8 mouse cellular contexts compared by ENCODE assay signal in genomic region chr10:12107001-12107418, GRCm38 (mm10).
DNase-seq lines count a peak whose midpoint lies in the region; ATAC-seq and TF ChIP-seq lines count a peak whose summit lies in the region.

No protein-coding gene starts in this region.

- DNase-seq in heart, postnatal 4 days: peak; percentile 42
- no peak for DNase-seq in heart, adult 9 months (ENCODE audit: low spot score in 2 of 2)
- DNase-seq in CH12.LX (ENCODE audit: extremely low read depth): peak; percentile 4
- peak; percentile 71 for DNase-seq in embryo, embryonic 10 days (ENCODE audit: low spot score)
- peak; percentile 71 for DNase-seq in hindbrain, postnatal 0 days (ENCODE audit: low spot score)
- DNase-seq in midbrain, embryonic 14.5 days: peak; percentile 72
- DNase-seq in T-cell, adult 2 months (ENCODE audit: low spot score): no peak

- H3K36me3 ChIP-seq in CH12.LX (replicated peaks in 1 of 2; ENCODE audit: control insufficient read depth in 1 of 2, insufficient read depth in 1 of 2, low read length in 1 of 2): no peaks in the 10 kb centered on the region
- H3K36me3 ChIP-seq in hindbrain, postnatal 0 days (ENCODE audit: insufficient read depth, low read length): no peaks in the 10 kb centered on the region
- no peaks in the 10 kb centered on the region for H3K36me3 ChIP-seq in midbrain, embryonic 14.5 days (ENCODE audit: control insufficient read depth, insufficient read depth, low read length)

- TF ChIP-seq RAD21 in CH12.LX (IDR thresholded peaks at IDR 0.05; ENCODE audit: low read depth, low read length): no peak

- no peak overlapping the region for H3K4me2 ChIP-seq in CH12.LX (ENCODE audit: insufficient read depth, low read depth, poor library complexity, severe bottlenecking)
- no peak overlapping the region for H3K4me2 ChIP-seq in hindbrain, postnatal 0 days (ENCODE audit: low read depth, low read length)
- H3K4me2 ChIP-seq in midbrain, embryonic 14.5 days (ENCODE audit: low read length): no peak overlapping the region

- peak; percentile 80 for ATAC-seq in hindbrain, postnatal 0 days
- peak; percentile 66 for ATAC-seq in midbrain, embryonic 14.5 days (ENCODE audit: low FRiP score, low TSS enrichment)
- no peak for ATAC-seq in erythroblast, adult 5-6 weeks (replicated peaks; ENCODE audit: low FRiP score, poor library complexity, severe bottlenecking)

- no peak for TF ChIP-seq POLR2A in CH12.LX (IDR thresholded peaks at IDR 0.05; ENCODE audit: low read depth, low read length)

- H3K27ac ChIP-seq in CH12.LX (ENCODE audit: insufficient read depth, low read depth): no peak overlapping the region
- H3K27ac ChIP-seq in hindbrain, postnatal 0 days: no peak overlapping the region
- H3K27ac ChIP-seq in midbrain, embryonic 14.5 days (replicated peaks; ENCODE audit: low read depth, low read length): no peak overlapping the region

- H3K9me3 ChIP-seq in CH12.LX (replicated peaks; ENCODE audit: low read length): no peaks in the 10 kb centered on the region
- no peaks in the 10 kb centered on the region for H3K9me3 ChIP-seq in hindbrain, postnatal 0 days (ENCODE audit: low read length)
- no peaks in the 10 kb centered on the region for H3K9me3 ChIP-seq in midbrain, embryonic 14.5 days (ENCODE audit: control insufficient read depth, low read length)

- in situ Hi-C loops in CH12.LX (cut with MboI; ENCODE audit: low pct_ligation_motif_present, low pct_unique_long_range_greater_than_20kb, low sequenced_read_pairs): no loop called here

- no peak for TF ChIP-seq EP300 in CH12.LX (IDR thresholded peaks at IDR 0.05; ENCODE audit: low read length)

- dilution Hi-C loops in CH12.LX (cut with MboI; ENCODE audit: extremely low pct_ligation_motif_present, extremely low pct_unique_long_range_greater_than_20kb, low sequenced_read_pairs): no loop called here

- H3K4me1 ChIP-seq in CH12.LX (ENCODE audit: control insufficient read depth in 1 of 2, insufficient read depth in 2 of 2): no peaks in the 10 kb centered on the region
- no peaks in the 10 kb centered on the region for H3K4me1 ChIP-seq in hindbrain, postnatal 0 days (ENCODE audit: insufficient read depth, low read length)
- H3K4me1 ChIP-seq in midbrain, embryonic 14.5 days (ENCODE audit: control insufficient read depth, insufficient read depth, low read length): no peaks in the 10 kb centered on the region

- H3K4me3 ChIP-seq in CH12.LX (replicated peaks in 1 of 3; ENCODE audit: low read depth in 2 of 3, low read length in 2 of 3, poor library complexity in 1 of 3): no peak overlapping the region
- H3K4me3 ChIP-seq in hindbrain, postnatal 0 days (ENCODE audit: low read length): no peak overlapping the region
- H3K4me3 ChIP-seq in midbrain, embryonic 14.5 days (replicated peaks; ENCODE audit: low read depth, low read length): no peak overlapping the region

- TF ChIP-seq CTCF in CH12.LX (conservative IDR thresholded peaks at IDR 0.05 in 1 of 2, IDR thresholded peaks at IDR 0.05 in 1 of 2; ENCODE audit: low read depth in 2 of 2, low read length in 2 of 2): no peak
- TF ChIP-seq CTCF in hindbrain, postnatal 0 days (IDR thresholded peaks at IDR 0.05; ENCODE audit: low read depth): no peak

- no peaks in the 10 kb centered on the region for H3K79me2 ChIP-seq in CH12.LX (replicated peaks; ENCODE audit: control insufficient read depth, extremely low read depth, insufficient read depth, poor library complexity, severe bottlenecking)

- H3K9ac ChIP-seq in CH12.LX (ENCODE audit: insufficient read depth, low read depth): no peak overlapping the region
- no peak overlapping the region for H3K9ac ChIP-seq in hindbrain, postnatal 0 days (replicated peaks; ENCODE audit: low read length)
- no peak overlapping the region for H3K9ac ChIP-seq in midbrain, embryonic 14.5 days (replicated peaks; ENCODE audit: low read length)

- H3K27me3 ChIP-seq in CH12.LX (replicated peaks): no peaks in the 10 kb centered on the region
- H3K27me3 ChIP-seq in hindbrain, postnatal 0 days (ENCODE audit: insufficient read depth, low read length): no peaks in the 10 kb centered on the region
- no peaks in the 10 kb centered on the region for H3K27me3 ChIP-seq in midbrain, embryonic 14.5 days (ENCODE audit: control insufficient read depth, insufficient read depth, low read length)

TF ChIP-seq in CH12.LX, 34 proteins besides CTCF, POLR2A, EP300 and RAD21:
- TF ChIP-seq JUN (IDR thresholded peaks at IDR 0.05; ENCODE audit: insufficient read depth, low read depth, low read length) (no peak), PAX5 (IDR thresholded peaks at IDR 0.05; ENCODE audit: low read length) (no peak), GABPA (IDR thresholded peaks at IDR 0.05; ENCODE audit: insufficient replicate concordance, low read depth, low read length) (no peak), ETS1 (conservative IDR thresholded peaks at IDR 0.05; ENCODE audit: low read depth, low read length) (no peak), BHLHE40 (IDR thresholded peaks at IDR 0.05; ENCODE audit: low read depth, low read length) (no peak), JUND (conservative IDR thresholded peaks at IDR 0.05; ENCODE audit: low read depth, low read length) (no peak), MAX (IDR thresholded peaks at IDR 0.05; ENCODE audit: low read length) (no peak), TBP (conservative IDR thresholded peaks at IDR 0.05; ENCODE audit: low read depth, low read length) (no peak), MAFK (IDR thresholded peaks at IDR 0.05; ENCODE audit: insufficient replicate concordance, low read length) (no peak), E2F4 (IDR thresholded peaks at IDR 0.05; ENCODE audit: insufficient replicate concordance, low read depth, low read length) (no peak), USF1 (IDR thresholded peaks at IDR 0.05; ENCODE audit: low read depth, low read length) (no peak), HCFC1 (IDR thresholded peaks at IDR 0.05; ENCODE audit: low read depth, low read length) (no peak), MAZ (IDR thresholded peaks at IDR 0.05; ENCODE audit: low read depth, low read length) (no peak), ZNF384 (IDR thresholded peaks at IDR 0.05; ENCODE audit: low read depth, low read length) (no peak), TCF12 (IDR thresholded peaks at IDR 0.05; ENCODE audit: low read depth, low read length) (no peak), IRF4 (IDR thresholded peaks at IDR 0.05; ENCODE audit: low read depth, low read length) (no peak), CHD2 (IDR thresholded peaks at IDR 0.05; ENCODE audit: low read length) (no peak), ZMIZ1 (IDR thresholded peaks at IDR 0.05; ENCODE audit: low read depth, low read length) (no peak)

Comparison
In these comparisons a context has a peak if more than half of its experiments do, and no peak if none do; other contexts are left out.
1. DNase-seq: peak in heart, postnatal 4 days (single experiment), CH12.LX (single experiment), embryo, embryonic 10 days (single experiment), hindbrain, postnatal 0 days (single experiment) and midbrain, embryonic 14.5 days (single experiment); none in heart, adult 9 months (0 of 2) and T-cell, adult 2 months (single experiment).